Mouse (Mus musculus) adrenal gland, adult 8-10 months (tissue): ENCODE measurements around the gene Itpk1. TPM values are rescaled to one million over a fixed set of nuclear protein-coding genes. Genes with fewer than 3 reads are reported as not detected.

ENCODE experiments used
- DNase-seq: peaks from one replicate; pipeline ENCODE4 v3.0.0; 2022
- total RNA-seq, 4 experiments: library from RNA; stranded (reverse); gene quantifications; 2 replicates each; pipeline ENCODE4 v1.2.4; 2022

The Itpk1 gene
- total RNA-seq, 4 experiments from 2014 or later, result 49.2 to 139 (median 86.7) TPM

- DNase-seq, result no peak
Measured at GRCm38 (mm10) chr12:102713153-102713865, 8.6 kb upstream of the Itpk1 start.

- no peak for DNase-seq
Measured at GRCm38 (mm10) chr12:102710851-102711375, 6.2 kb upstream of the Itpk1 start.

DNA sequence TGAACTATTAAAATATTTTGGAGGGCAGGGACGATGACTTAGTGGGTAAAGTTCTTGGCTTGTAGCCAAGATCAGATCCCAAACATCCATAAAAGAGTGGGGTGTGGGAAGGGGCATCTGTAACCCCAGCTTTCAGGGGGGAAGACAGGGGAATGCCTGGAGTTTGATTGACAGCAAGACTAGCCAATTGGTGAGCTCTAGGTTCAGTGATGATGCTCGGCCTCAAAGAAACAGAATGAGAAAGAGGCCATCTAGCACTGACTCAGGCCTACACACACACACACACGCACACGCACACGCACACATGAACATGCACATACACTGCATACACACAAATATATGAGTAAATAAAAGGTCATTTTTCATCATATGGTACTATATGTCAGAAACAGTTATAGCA, 5.2 kb upstream of the Itpk1 start:
- no peak for DNase-seq

DNA sequence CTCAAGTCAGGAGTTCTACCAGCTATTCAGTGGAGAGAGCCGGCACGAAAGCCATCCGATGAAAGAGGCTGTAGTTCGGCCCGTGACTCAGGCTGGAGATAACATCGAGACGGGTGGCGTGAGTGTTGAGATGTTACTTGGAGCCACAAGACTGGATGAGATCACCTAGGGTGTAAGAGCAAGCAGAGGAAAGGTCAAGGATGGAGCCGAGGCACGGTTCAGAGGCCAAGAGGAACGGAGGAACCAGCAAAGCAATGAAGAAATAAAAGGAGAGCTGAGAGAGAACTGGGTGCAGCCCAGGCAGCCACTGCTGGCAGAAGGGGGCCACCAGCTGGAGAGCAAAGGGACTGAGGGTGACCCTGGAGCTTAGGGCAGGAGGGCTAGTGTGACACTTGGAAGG, 3.5 kb upstream of the Itpk1 start:
- peak; percentile 58 for DNase-seq

DNA sequence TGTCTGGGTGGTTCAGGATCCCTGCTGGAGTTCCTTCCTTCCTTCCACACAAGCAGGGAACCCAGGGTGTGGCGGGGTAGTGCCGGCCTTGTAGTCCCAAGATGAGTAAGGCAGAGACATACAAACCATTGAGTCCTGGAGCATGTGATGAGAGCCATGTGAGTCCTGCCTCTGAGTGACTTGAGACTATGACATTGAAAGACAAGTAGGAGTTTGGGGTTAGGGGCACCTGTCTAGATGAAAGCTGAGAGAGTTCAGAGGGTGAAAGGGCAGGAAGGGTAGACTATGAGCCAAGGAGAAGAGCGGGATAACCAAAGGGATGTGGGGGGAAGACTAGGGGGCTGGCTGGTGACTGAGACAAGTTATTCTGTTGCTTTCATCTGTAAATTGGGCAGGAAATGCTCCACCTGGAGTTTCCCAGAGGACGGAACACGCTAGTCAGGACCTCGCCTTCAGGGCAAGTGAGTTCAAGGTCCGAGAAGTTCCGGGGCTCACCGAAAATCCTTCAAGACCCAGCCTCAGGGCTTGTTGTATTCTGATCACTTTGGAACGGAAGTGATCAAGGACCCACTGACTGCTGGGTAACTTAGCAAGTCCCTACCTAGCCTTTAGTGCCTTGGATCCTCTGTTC, 2.2 kb upstream of the Itpk1 start:
- no peak for DNase-seq

- no peak for DNase-seq
Measured at GRCm38 (mm10) chr12:102705906-102706640, 1.3 kb upstream of the Itpk1 start.

- peak; percentile 74 for DNase-seq
Measured at GRCm38 (mm10) chr12:102705216-102705871, 614 bp upstream of the Itpk1 start.

GRCm38 (mm10) chr12:102703921-102704408, 765 bp downstream of the Itpk1 start:
- DNase-seq, result no peak

- no peak for DNase-seq
Measured at GRCm38 (mm10) chr12:102703441-102703840, 1.3 kb downstream of the Itpk1 start.

DNA sequence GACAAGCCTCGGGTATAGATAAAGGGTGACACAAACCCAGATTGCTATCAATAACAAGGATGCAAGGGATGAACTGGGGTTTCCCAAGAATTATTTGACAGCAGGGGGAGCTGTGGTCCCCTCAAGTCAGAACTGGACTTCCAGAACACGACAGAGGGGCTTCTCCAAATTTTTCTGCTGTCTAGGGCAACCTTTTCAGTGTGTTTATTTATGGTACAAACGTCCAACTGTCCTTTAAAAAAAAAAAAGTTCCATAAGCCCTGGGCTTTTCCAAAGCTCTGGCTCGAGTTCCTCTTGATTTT, 1.7 kb downstream of the Itpk1 start:
- no peak for DNase-seq

- no peak for DNase-seq
Measured at GRCm38 (mm10) chr12:102702356-102703110, 2.2 kb downstream of the Itpk1 start.

DNA sequence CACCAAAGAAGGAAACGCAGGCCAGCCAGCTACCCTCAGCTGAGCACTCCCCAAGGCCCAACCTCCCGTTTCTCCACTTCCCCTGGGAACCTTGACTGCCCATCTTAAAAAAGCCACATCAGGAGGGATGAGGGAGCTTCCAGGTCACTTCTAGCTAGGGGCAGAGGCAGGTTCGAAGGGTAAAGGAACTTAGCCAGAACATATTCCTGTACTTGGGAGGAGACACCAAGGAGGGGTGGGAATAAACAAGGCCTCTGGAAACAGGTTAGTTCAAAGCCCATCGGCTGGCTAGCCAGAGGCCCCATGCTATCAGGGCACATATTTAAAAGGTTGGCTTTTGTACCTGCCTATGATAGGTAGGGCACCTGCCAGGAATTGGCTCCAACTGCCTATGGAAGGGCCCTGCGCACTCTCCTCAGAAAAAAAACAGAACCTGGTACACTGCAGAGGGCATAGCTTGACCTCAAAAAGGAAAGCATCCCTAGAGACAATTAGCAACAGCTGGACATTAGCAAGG, 3.0 kb downstream of the Itpk1 start:
- no peak for DNase-seq

DNA sequence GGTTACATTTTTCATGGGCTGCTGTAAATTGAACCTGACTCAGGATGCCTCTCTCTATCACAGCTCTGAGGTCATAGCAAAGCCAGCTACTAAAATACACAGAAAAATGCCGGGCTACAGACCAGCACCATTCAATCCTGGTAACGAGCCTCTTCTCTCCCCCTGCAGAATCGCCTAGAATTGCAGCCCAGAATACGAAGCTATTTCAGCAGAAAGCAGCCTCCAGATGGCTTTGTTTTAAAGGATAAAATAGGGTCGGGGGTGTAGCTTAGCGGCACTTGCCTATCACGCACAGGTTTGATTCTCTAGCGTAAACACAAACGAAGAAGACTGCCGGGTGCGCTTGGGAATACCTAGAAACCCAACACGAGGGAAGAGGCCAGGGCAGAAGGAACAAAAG, 4.3 kb downstream of the Itpk1 start:
- DNase-seq, result no peak

GRCm38 (mm10) chr12:102699156-102699555, 5.6 kb downstream of the Itpk1 start:
- no peak for DNase-seq

DNA sequence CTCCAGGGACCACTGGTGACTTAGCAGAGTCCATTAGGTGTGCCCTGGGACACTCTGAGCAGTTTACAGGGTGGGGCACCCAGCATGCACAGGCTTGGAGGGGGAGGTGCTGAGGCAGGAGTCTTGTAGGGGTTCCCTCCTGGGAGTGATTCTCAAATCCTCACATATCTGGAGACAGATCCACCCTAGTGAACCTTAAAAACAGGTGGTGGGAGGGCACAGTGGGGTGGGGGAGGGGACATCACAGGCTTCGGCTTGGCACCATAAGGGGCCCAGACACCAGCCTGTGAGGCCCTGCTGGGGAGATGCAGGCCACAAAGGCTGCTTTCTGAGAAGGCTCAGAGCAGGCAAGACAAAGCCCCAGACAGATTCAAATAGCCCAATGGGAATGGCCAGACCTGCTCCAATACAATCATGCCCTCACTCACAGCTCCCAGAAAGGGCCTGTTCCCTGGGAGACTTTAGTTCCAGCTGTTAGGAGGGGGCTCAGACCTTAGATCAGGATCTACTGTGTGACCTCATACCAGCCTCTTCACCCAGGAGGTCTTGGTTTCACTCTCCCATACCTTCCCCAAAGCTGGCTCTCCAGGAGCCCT, 6.5 kb downstream of the Itpk1 start:
- no peak for DNase-seq

GRCm38 (mm10) chr12:102697381-102697780, 7.3 kb downstream of the Itpk1 start:
- no peak for DNase-seq

DNA sequence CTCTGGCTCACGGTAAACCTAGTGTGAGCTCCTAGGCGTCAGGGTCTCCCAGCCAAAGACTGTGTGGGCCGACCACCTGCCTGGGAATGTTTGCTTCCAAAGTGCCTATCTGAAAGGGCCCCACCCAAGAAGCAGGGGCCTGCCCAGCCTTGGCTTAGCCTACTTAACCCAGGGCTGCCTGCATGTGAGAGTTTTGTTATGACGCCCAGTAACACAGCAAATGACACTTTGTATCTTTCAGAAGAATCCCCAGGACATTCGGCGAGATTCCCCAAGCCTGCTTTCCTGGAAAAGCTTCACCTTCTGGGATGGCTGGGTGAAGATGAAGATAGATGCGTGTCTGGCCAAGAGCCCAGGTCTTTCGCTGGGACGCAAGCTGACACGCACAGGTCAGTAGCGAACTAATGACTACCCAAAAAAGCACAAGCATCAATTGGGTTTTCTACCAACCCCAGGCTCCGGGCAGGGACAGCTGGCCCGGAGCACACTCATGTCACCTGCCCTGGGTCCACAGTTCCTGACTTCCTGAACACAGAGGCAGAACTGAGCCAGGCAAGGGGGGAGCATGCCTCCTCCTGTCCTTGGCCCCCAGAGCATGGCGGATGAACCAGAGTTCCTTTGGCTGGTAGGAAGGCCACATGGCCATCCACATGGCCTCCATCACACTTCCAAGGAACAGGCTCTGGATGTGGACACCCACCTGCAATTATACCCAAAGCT, 7.9 kb downstream of the Itpk1 start:
- no peak for DNase-seq

- no peak for DNase-seq
Measured at GRCm38 (mm10) chr12:102695369-102696239, 9.1 kb downstream of the Itpk1 start.

- DNase-seq, result no peak
Measured at GRCm38 (mm10) chr12:102691761-102692160, 13.0 kb downstream of the Itpk1 start.

DNA sequence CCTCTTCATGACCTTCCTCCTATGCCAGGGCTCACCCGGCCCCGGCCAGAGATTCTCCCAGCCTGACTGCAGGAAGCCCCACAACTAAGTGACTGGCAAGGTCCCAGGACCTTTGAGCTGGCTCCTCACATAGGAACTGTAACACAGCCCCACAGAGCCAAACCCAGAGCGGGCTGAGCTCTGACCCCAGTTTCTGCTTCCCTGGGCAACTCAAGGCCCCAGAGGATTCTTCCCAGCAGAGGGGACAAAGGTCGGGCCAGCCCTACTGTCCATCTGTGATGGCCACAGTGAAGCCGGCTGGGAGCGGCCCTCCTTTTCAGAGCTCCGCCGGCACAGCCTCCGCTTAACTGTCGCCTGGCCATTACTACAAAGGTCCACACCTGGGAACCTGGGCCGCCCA, 13.6 kb downstream of the Itpk1 start:
- no peak for DNase-seq
